Mouse (Mus musculus) ES-E14 (cell line): ENCODE data around the gene Nr2e3. TPM values are rescaled to one million over a fixed set of nuclear protein-coding genes. Genes with fewer than 3 reads are reported as not detected.

Experiments used
- DNase-seq: peaks from one replicate; pipeline ENCODE4 v3.0.0-alpha.2; 2013; ENCODE audit warnings: low read depth, low spot score
- H3K27ac ChIP-seq: 2 replicates; pipeline ENCODE4 v1.5.1; 2012; ENCODE audit warnings: low read depth, mild to moderate bottlenecking, low read length, moderate library complexity, mixed read lengths; ENCODE audit not compliant: poor library complexity, insufficient read depth, severe bottlenecking
- H3K36me3 ChIP-seq: 2 replicates; pipeline ENCODE4 v1.6.1; 2012; ENCODE audit warnings: mild to moderate bottlenecking, low read length, moderate library complexity, mixed read lengths; ENCODE audit not compliant: control insufficient read depth, poor library complexity, insufficient read depth, severe bottlenecking
- H3K4me1 ChIP-seq, 2 experiments: fragments of 150-350 bp in 1 of 2; sonication (generic) in 1 of 2; 2 replicates each; pipeline ENCODE4 v1.6.1; 2012; ENCODE audit warnings: low read length in 2 of 2, mild to moderate bottlenecking in 1 of 2, mixed read lengths in 1 of 2; ENCODE audit not compliant: control insufficient read depth in 2 of 2, insufficient read depth in 2 of 2, poor library complexity in 1 of 2
- H3K4me3 ChIP-seq, 2 experiments: fragments of 150-350 bp in 1 of 2; sonication (generic) in 1 of 2; 2 replicates each; pipeline ENCODE4 v1.5.1; 2012; ENCODE audit warnings: low read length in 2 of 2, low read depth in 1 of 2, mild to moderate bottlenecking in 1 of 2, mixed read lengths in 1 of 2; ENCODE audit not compliant: insufficient read depth in 1 of 2, poor library complexity in 1 of 2, severe bottlenecking in 1 of 2
- H3K9ac ChIP-seq: 2 replicates; pipeline ENCODE4 v1.6.1; 2012; ENCODE audit warnings: low read depth, mild to moderate bottlenecking, low read length, mixed read lengths; ENCODE audit not compliant: poor library complexity, insufficient read depth, severe bottlenecking
- H3K9me3 ChIP-seq: fragments of 150-350 bp; sonication (generic); 2 replicates; pipeline ENCODE4 v1.6.1; 2012; ENCODE audit warnings: low read depth, mild to moderate bottlenecking, low read length; ENCODE audit not compliant: control insufficient read depth, insufficient read depth
- CHD2 ChIP-seq: IDR thresholded peaks from 2 replicates; pipeline ENCODE4 v1.6.1; 2014; ENCODE audit warnings: mild to moderate bottlenecking, low read depth, low read length, inconsistent platforms
- HCFC1 ChIP-seq: IDR thresholded peaks from 2 replicates; pipeline ENCODE4 v1.6.1; 2012; ENCODE audit warnings: low read length, inconsistent platforms, borderline replicate concordance; ENCODE audit not compliant: insufficient read depth
- MAFK ChIP-seq: IDR thresholded peaks from 2 replicates; pipeline ENCODE4 v1.6.1; 2014; ENCODE audit warnings: mild to moderate bottlenecking, low read depth, low read length, inconsistent platforms; ENCODE audit not compliant: insufficient read depth
- ZC3H11A ChIP-seq: IDR thresholded peaks from 2 replicates; pipeline ENCODE4 v1.6.1; 2012; ENCODE audit warnings: low read depth, mild to moderate bottlenecking, inconsistent platforms, low read length, borderline replicate concordance
- ZNF384 ChIP-seq: IDR thresholded peaks from 2 replicates; pipeline ENCODE4 v1.6.1; 2012; ENCODE audit warnings: low read depth, low read length, inconsistent platforms
- in situ Hi-C, 2 experiments: fragments of 600-800 bp; cut with MboI; formaldehyde crosslinking; loops; one replicate each; pipeline ENCODE4 v1.15.1; 2025; ENCODE audit warnings: low sequenced_read_pairs in 2 of 2, inconsistent platforms in 1 of 2; ENCODE audit not compliant: unreplicated experiment in 2 of 2
- total RNA-seq: library from RNA; depleted of rRNA; stranded (reverse); fragments of 300-350 nt; gene quantifications from 2 replicates; pipeline ENCODE4 v1.2.3, GENCODE M21; 2012

Nr2e3 gene
- total RNA-seq, 1 experiment, result 0.31 TPM

- Histone ChIP-seq H3K27ac (no peak overlapping the region), H3K9ac (no peak overlapping the region), H3K4me3 (no peak overlapping the region), H3K36me3 (no peaks in the 10 kb centered on the region), H3K9me3 (no peaks in the 10 kb centered on the region), H3K4me1 (0 out of 4 replicates have a peak, but pooled peaks cover 0 to 3% of the 10 kb centered on the region in 2 experiments)
- in situ Hi-C loops, result no loop called here
- no peak for TF ChIP-seq ZC3H11A
- no peak for TF ChIP-seq ZNF384
- TF ChIP-seq HCFC1, result no peak
- no peak for TF ChIP-seq MAFK
- TF ChIP-seq CHD2, result no peak
- no peak for DNase-seq
Measured at GRCm38 (mm10) chr9:59949981-59950380, 10.5 kb downstream of the Nr2e3 start.

GRCm38 (mm10) chr9:59949511-59949910, 10.9 kb downstream of the Nr2e3 start:
- no peak overlapping the region for H3K27ac ChIP-seq
- 0 out of 4 replicates have a peak, but pooled peaks cover 0 to 3% of the 10 kb centered on the region in 2 experiments for H3K4me1 ChIP-seq
- no peak overlapping the region for H3K9ac ChIP-seq
- no peaks in the 10 kb centered on the region for H3K36me3 ChIP-seq
- in situ Hi-C loops, result no loop called here
- H3K4me3 ChIP-seq, result no peak overlapping the region
- TF ChIP-seq CHD2, result no peak
- TF ChIP-seq MAFK, result no peak
- no peak for TF ChIP-seq ZNF384
- no peak for DNase-seq
- H3K9me3 ChIP-seq, result no peaks in the 10 kb centered on the region

- no peak overlapping the region for H3K9ac ChIP-seq
- TF ChIP-seq ZNF384, result no peak
- TF ChIP-seq HCFC1, result no peak
- no peak for TF ChIP-seq ZC3H11A
- TF ChIP-seq CHD2, result no peak
- no peak for TF ChIP-seq MAFK
- 0 out of 4 replicates have a peak, but pooled peaks cover 0 to 3% of the 10 kb centered on the region in 2 experiments for H3K4me1 ChIP-seq
- H3K36me3 ChIP-seq, result no peaks in the 10 kb centered on the region
- in situ Hi-C loops, result no loop called here
- H3K4me3 ChIP-seq, result no peak overlapping the region
- no peaks in the 10 kb centered on the region for H3K9me3 ChIP-seq
- no peak overlapping the region for H3K27ac ChIP-seq
- DNase-seq, result no peak
Measured at GRCm38 (mm10) chr9:59948691-59949250, 11.7 kb downstream of the Nr2e3 start.

- Histone ChIP-seq H3K27ac (no peak overlapping the region), H3K9ac (no peak overlapping the region), H3K36me3 (no peaks in the 10 kb centered on the region), H3K9me3 (no peaks in the 10 kb centered on the region), H3K4me3 (no peak overlapping the region), H3K4me1 (0 out of 4 replicates have a peak, but pooled peaks cover 0 to 2% of the 10 kb centered on the region in 2 experiments)
- no peak for DNase-seq
- TF ChIP-seq ZNF384, result no peak
- no peak for TF ChIP-seq HCFC1
- no peak for TF ChIP-seq MAFK
- no peak for TF ChIP-seq ZC3H11A
- no peak for TF ChIP-seq CHD2
- in situ Hi-C loops, result no loop called here
Measured at GRCm38 (mm10) chr9:59948226-59948625, 12.2 kb downstream of the Nr2e3 start.

- no peak overlapping the region for H3K4me3 ChIP-seq
- DNase-seq, result no peak
- H3K36me3 ChIP-seq, result no peaks in the 10 kb centered on the region
- no peaks in the 10 kb centered on the region for H3K4me1 ChIP-seq
- in situ Hi-C loops, result no loop called here
- H3K9me3 ChIP-seq, result no peaks in the 10 kb centered on the region
- H3K27ac ChIP-seq, result no peak overlapping the region
- no peak overlapping the region for H3K9ac ChIP-seq
- no peak for TF ChIP-seq MAFK
- no peak for TF ChIP-seq HCFC1
- no peak for TF ChIP-seq ZC3H11A
- no peak for TF ChIP-seq ZNF384
- TF ChIP-seq CHD2, result no peak
Measured at GRCm38 (mm10) chr9:59947271-59947670, 13.2 kb downstream of the Nr2e3 start.
